Mouse (Mus musculus): ENCODE measurements at regions not wholly inside any gene's neighbourhood (a gene's known extent, or its start where the extent isn't known, plus 50 kb on each side); places are given as distances from the start of the nearest gene placed in this dataset.

DNA sequence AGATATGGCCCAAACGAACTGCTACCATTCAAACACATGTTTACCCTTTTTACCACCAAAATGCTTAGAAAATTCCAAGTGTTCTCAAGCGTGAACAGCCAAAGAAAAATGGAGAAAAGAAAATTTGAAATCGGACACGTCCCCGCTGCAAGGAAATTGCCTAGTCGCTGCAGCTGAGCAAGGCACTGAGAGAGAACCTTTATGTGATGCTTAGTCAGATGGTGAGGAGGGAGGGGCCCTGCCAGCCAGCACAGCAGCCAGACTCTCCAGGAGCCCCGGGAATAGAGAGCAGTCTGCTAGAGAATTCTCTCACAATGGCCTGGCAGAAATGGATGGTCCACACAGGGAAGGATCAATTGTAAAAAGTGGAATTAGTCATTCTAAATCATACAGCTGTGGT, 99.0 kb downstream of the Nkx6-1 start:
- Histone ChIP-seq H3K36me3 (ENCODE audit: control insufficient read depth in 1 of 2, insufficient read depth in 2 of 2, low read length in 2 of 2) (no peaks in the 10 kb centered on the region), H3K9ac (ENCODE audit: control insufficient read depth, low read depth, low read length, poor library complexity, severe bottlenecking) (no peak overlapping the region), H3K4me1 (ENCODE audit: control insufficient read depth in 1 of 2, insufficient read depth in 2 of 2, low read length in 2 of 2) (no peaks in the 10 kb centered on the region), H3K27ac (ENCODE audit: control insufficient read depth, low read depth, low read length) (no peak overlapping the region), H3K27me3 (ENCODE audit: control insufficient read depth in 1 of 2, insufficient read depth in 2 of 2, low read length in 2 of 2) (no peaks in the 10 kb centered on the region), H3K79me2 (ENCODE audit: control insufficient read depth, insufficient read depth, low read length, poor library complexity) (no peaks in the 10 kb centered on the region), H3K4me3 (ENCODE audit: control insufficient read depth in 1 of 2, insufficient read depth in 1 of 2, low read depth in 2 of 2, low read length in 2 of 2) (no peak overlapping the region), H3K9me3 (replicated peaks; ENCODE audit: insufficient read depth, low read length) (no peaks in the 10 kb centered on the region)
- TF ChIP-seq EP300 (IDR thresholded peaks at IDR 0.05; ENCODE audit: low read depth in 1 of 2, low read length in 2 of 2) (no peak), ZC3H11A (IDR thresholded peaks at IDR 0.05; ENCODE audit: low read depth, low read length) (no peak), SMC3 (IDR thresholded peaks at IDR 0.05; ENCODE audit: low read depth, low read length) (no peak), TBP (IDR thresholded peaks at IDR 0.05; ENCODE audit: low read depth, low read length) (no peak), USF2 (IDR thresholded peaks at IDR 0.05; ENCODE audit: borderline replicate concordance in 1 of 2, insufficient read depth in 1 of 2, low read depth in 1 of 2, low read length in 2 of 2) (no peak), NRF1 (IDR thresholded peaks at IDR 0.05; ENCODE audit: insufficient read depth, low read depth, low read length, poor library complexity, severe bottlenecking) (no peak), GATA1 (IDR thresholded peaks at IDR 0.05; ENCODE audit: low read depth, low read length) (no peak), ETS1 (IDR thresholded peaks at IDR 0.05; ENCODE audit: low read depth, low read length) (no peak), KAT2A (conservative IDR thresholded peaks at IDR 0.05; ENCODE audit: low read depth, low read length) (no peak), RAD21 (IDR thresholded peaks at IDR 0.05; ENCODE audit: low read depth, low read length) (no peak), TAL1 (IDR thresholded peaks at IDR 0.05; ENCODE audit: low read length) (no peak), MXI1 (IDR thresholded peaks at IDR 0.05; ENCODE audit: low read depth, low read length) (no peak), ZNF384 (IDR thresholded peaks at IDR 0.05; ENCODE audit: low read depth, low read length) (no peak), MEF2A (IDR thresholded peaks at IDR 0.05; ENCODE audit: extremely low read depth, insufficient replicate concordance, low read depth, low read length, poor library complexity, severe bottlenecking) (no peak), MAZ (IDR thresholded peaks at IDR 0.05; ENCODE audit: low read depth, low read length) (no peak), MAX (IDR thresholded peaks at IDR 0.05; ENCODE audit: low read length) (no peak)
- no peak for DNase-seq (ENCODE audit: low read depth, low spot score)

DNA sequence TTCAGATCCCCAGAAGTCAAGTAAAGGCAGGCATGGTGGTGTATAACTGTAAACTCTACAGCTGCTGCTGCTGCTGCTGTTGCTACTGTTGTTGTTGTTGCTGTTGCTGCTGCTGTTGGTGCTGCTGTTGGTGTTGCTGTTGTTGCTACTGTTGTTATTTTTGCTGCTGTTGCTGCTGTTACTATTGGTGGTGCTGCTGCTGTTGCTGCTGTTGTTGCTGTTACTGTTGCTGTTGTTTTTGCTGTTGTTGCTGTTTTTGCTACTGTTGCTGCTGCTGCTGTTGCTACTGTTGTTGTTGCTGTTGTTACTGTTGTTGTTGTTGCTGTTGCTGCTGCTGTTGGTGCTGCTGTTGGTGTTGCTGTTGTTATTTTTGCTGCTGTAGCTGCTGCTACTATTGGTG, 104.4 kb downstream of the Nkx6-1 start:
- H3K27ac ChIP-seq (ENCODE audit: control insufficient read depth, low read depth, low read length) = no peak overlapping the region
- no peaks in the 10 kb centered on the region for H3K36me3 ChIP-seq (ENCODE audit: control insufficient read depth in 1 of 2, insufficient read depth in 2 of 2, low read length in 2 of 2)
- no peaks in the 10 kb centered on the region for H3K79me2 ChIP-seq (ENCODE audit: control insufficient read depth, insufficient read depth, low read length, poor library complexity)
- H3K9ac ChIP-seq (ENCODE audit: control insufficient read depth, low read depth, low read length, poor library complexity, severe bottlenecking) = no peak overlapping the region
- H3K4me1 ChIP-seq (ENCODE audit: control insufficient read depth in 1 of 2, insufficient read depth in 2 of 2, low read length in 2 of 2) = no peaks in the 10 kb centered on the region
- no peaks in the 10 kb centered on the region for H3K9me3 ChIP-seq (replicated peaks; ENCODE audit: insufficient read depth, low read length)
- no peak overlapping the region for H3K4me3 ChIP-seq (ENCODE audit: control insufficient read depth in 1 of 2, insufficient read depth in 1 of 2, low read depth in 2 of 2, low read length in 2 of 2)
- no peak for DNase-seq (ENCODE audit: low read depth, low spot score)
- TF ChIP-seq NRF1 (IDR thresholded peaks at IDR 0.05; ENCODE audit: insufficient read depth, low read depth, low read length, poor library complexity, severe bottlenecking) (no peak), UBTF (IDR thresholded peaks at IDR 0.05; ENCODE audit: borderline replicate concordance, insufficient read depth, low read depth, low read length) (no peak), POLR2AphosphoS2 (IDR thresholded peaks at IDR 0.05; ENCODE audit: low read length) (no peak), E2F4 (IDR thresholded peaks at IDR 0.05; ENCODE audit: borderline replicate concordance, low read depth, low read length) (no peak), ELF1 (IDR thresholded peaks at IDR 0.05; ENCODE audit: low read depth, low read length) (no peak), RAD21 (IDR thresholded peaks at IDR 0.05; ENCODE audit: low read depth, low read length) (no peak), ZKSCAN1 (IDR thresholded peaks at IDR 0.05; ENCODE audit: low read depth, low read length) (no peak), CTCF (IDR thresholded peaks at IDR 0.05 in 2 of 3, conservative IDR thresholded peaks at IDR 0.05 in 1 of 3; ENCODE audit: control insufficient read depth in 1 of 3, insufficient read depth in 1 of 3, low read depth in 2 of 3, low read length in 3 of 3, poor library complexity in 1 of 3, severe bottlenecking in 1 of 3) (no peak), MAZ (IDR thresholded peaks at IDR 0.05; ENCODE audit: low read depth, low read length) (no peak), POLR2AphosphoS5 (IDR thresholded peaks at IDR 0.05; ENCODE audit: borderline replicate concordance, low read depth, low read length) (no peak), BHLHE40 (IDR thresholded peaks at IDR 0.05; ENCODE audit: borderline replicate concordance, low read depth, low read length) (no peak), POLR2A (IDR thresholded peaks at IDR 0.05; ENCODE audit: control insufficient read depth in 1 of 2, insufficient read depth in 1 of 2, low read depth in 1 of 2, low read length in 2 of 2, poor library complexity in 1 of 2) (no peak), CHD2 (IDR thresholded peaks at IDR 0.05; ENCODE audit: low read length) (no peak), TAL1 (IDR thresholded peaks at IDR 0.05; ENCODE audit: low read length) (no peak), USF2 (IDR thresholded peaks at IDR 0.05; ENCODE audit: borderline replicate concordance in 1 of 2, insufficient read depth in 1 of 2, low read depth in 1 of 2, low read length in 2 of 2) (no peak)
- H3K27me3 ChIP-seq (ENCODE audit: control insufficient read depth in 1 of 2, insufficient read depth in 2 of 2, low read length in 2 of 2) = no peaks in the 10 kb centered on the region
